Mouse (Mus musculus) olfactory bulb, adult 2 months (tissue): ENCODE results near the gene Slit3. TPM values are rescaled to one million over a fixed set of nuclear protein-coding genes. Genes with fewer than 3 reads are reported as not detected.

Experiments used
- H3K27ac ChIP-seq: fragments of 200-500 bp; 2 replicates; pipeline ENCODE4 v1.5.1; 2012; ENCODE audit warnings: low read depth, low read length; ENCODE audit not compliant: insufficient read depth
- H3K4me1 ChIP-seq: fragments of 200-500 bp; 2 replicates; pipeline ENCODE4 v1.6.1; 2012; ENCODE audit warnings: low read length; ENCODE audit not compliant: control insufficient read depth, insufficient read depth
- H3K4me3 ChIP-seq: fragments of 200-500 bp; 2 replicates; pipeline ENCODE4 v1.5.1; 2012; ENCODE audit warnings: mild to moderate bottlenecking, low read depth, low read length, moderate library complexity; ENCODE audit not compliant: insufficient read depth
- CTCF ChIP-seq: fragments of 200-500 bp; IDR thresholded peaks from 2 replicates; pipeline ENCODE4 v1.5.1; 2012; ENCODE audit warnings: low read depth, mild to moderate bottlenecking, low read length, moderate library complexity; ENCODE audit not compliant: insufficient read depth
- POLR2A ChIP-seq: fragments of 200-500 bp; IDR thresholded peaks from 2 replicates; pipeline ENCODE4 v1.6.1; 2012; ENCODE audit warnings: mild to moderate bottlenecking, low read depth, low read length, moderate library complexity; ENCODE audit not compliant: insufficient read depth
- WGBS: fragments of 180-500 bp; shearing (Covaris S2); methylation state at CpG from one replicate; pipeline ENCODE4 v1.1.7; 2018; 5-methylcytosine and 5-hydroxymethylcytosine counted together
- polyA plus RNA-seq: library from polyadenylated mRNA; stranded (reverse); fragments of >200 nt; gene quantifications from 2 replicates; pipeline ENCODE4 v1.2.4, GENCODE M21; 2012; ENCODE audit warnings: low replicate concordance; ENCODE audit not compliant: missing spikeins, insufficient read depth, insufficient read length

The Slit3 gene
- polyA plus RNA-seq, 1 experiment, result not detected

- no peak overlapping the region for H3K27ac ChIP-seq
- WGBS, result 67% methylated on average over 9 of the region's 9 CpGs
- H3K4me3 ChIP-seq, result no peak overlapping the region
- TF ChIP-seq CTCF, result no peak
- TF ChIP-seq POLR2A, result no peak
- H3K4me1 ChIP-seq, result peaks cover 5% of the 10 kb centered on the region
Observed at GRCm38 (mm10) chr11:35403516-35403915, 282.5 kb downstream of the Slit3 start.

GRCm38 (mm10) chr11:35406045-35406444 lies 285.0 kb downstream of the Slit3 start:
- TF ChIP-seq POLR2A (no peak), CTCF (no peak)
- H3K27ac ChIP-seq, result no peak overlapping the region
- WGBS, result 65% methylated on average over 3 of the region's 3 CpGs
- peaks cover 5% of the 10 kb centered on the region for H3K4me1 ChIP-seq
- no peak overlapping the region for H3K4me3 ChIP-seq

- TF ChIP-seq POLR2A (no peak), CTCF (no peak)
- Histone ChIP-seq H3K4me1 (peaks cover 5% of the 10 kb centered on the region), H3K4me3 (no peak overlapping the region), H3K27ac (no peak overlapping the region)
- 67% methylated on average over 6 of the region's 6 CpGs for WGBS
Observed at GRCm38 (mm10) chr11:35406522-35406921, 285.5 kb downstream of the Slit3 start.

GRCm38 (mm10) chr11:35407341-35408154 lies 286.5 kb downstream of the Slit3 start:
- Histone ChIP-seq H3K27ac (no peak overlapping the region), H3K4me3 (no peak overlapping the region), H3K4me1 (peaks cover 5% of the 10 kb centered on the region)
- TF ChIP-seq POLR2A, result no peak
- no peak for TF ChIP-seq CTCF
- WGBS, result 35% methylated on average over 12 of the region's 12 CpGs

DNA sequence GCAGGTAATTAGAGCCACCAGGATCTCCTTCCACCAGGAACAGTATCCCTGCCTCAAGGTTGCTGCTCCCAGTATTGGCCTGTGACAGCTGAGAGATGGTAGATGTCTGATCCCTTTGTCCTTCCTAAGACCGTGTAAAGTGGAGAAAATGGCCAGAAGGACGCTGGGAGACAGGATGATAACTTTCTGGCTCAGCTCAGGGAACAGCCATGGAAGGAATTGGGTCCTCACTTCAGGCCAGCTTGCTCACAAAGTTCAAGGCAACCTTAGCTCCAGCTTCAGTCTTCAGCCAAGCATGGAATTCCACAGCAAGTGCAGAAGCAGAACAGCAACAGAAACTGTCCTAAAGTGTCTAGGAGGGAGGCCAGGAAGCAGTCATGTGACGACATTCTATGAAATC lies 289.4 kb downstream of the Slit3 start:
- Histone ChIP-seq H3K4me3 (no peak overlapping the region), H3K27ac (no peak overlapping the region), H3K4me1 (no peaks in the 10 kb centered on the region; the same call in 1 of the 2 replicates)
- TF ChIP-seq POLR2A (no peak), CTCF (no peak)
- 81% methylated on average over 3 of the region's 3 CpGs for WGBS

GRCm38 (mm10) chr11:35415768-35416401 lies 294.9 kb downstream of the Slit3 start:
- H3K4me1 ChIP-seq, result peaks cover 7% of the 10 kb centered on the region
- TF ChIP-seq CTCF (no peak), POLR2A (no peak)
- no peak overlapping the region for H3K4me3 ChIP-seq
- WGBS, result 78% methylated on average over 9 of the region's 9 CpGs
- no peak overlapping the region for H3K27ac ChIP-seq

DNA sequence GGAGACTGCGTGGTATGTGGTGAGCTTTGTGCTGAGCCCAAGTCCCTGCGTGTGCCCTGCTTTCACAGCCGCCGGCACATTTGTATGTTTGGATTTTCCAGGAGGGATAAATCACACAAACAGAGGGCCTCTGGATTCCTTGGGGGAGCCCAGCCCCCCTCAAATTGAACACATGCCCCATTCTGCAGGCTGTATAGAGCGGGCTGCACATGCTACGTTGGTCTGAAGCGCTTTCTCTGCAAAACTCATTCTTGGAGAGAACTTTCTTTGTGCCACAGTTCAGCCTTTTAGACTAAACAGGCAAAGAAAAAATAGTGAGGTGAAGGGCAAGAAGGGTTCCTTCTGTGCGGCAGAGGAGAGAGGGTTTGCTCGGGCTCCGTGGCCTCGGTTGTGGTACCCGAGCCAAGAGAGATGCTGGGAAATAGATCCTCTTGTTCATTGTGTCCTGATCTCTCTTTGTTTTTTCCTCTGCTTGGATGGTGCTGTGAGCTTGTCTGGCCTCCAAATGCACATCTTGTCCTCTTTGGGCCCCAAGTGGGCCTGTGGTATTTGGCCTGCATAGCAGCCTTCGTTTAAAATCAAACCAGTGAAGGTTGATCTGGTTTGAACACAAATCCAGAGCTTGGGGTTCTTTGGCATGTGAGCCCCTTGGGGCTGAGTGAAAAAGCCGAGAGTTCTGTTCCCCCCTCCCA lies 295.5 kb downstream of the Slit3 start:
- WGBS, result 86% methylated on average over 14 of the region's 14 CpGs
- Histone ChIP-seq H3K4me1 (peaks cover 7% of the 10 kb centered on the region), H3K27ac (no peak overlapping the region), H3K4me3 (no peak overlapping the region)
- no peak for TF ChIP-seq POLR2A
- no peak for TF ChIP-seq CTCF

- Histone ChIP-seq H3K27ac (no peak overlapping the region), H3K4me3 (no peak overlapping the region), H3K4me1 (peaks cover 7% of the 10 kb centered on the region)
- TF ChIP-seq POLR2A (no peak), CTCF (no peak)
- WGBS, result 73% methylated on average over 13 of the region's 13 CpGs
Observed at GRCm38 (mm10) chr11:35417911-35418552, 297.0 kb downstream of the Slit3 start.
